Mouse (Mus musculus) olfactory bulb, adult 2 months (tissue): ENCODE data around the gene Ubash3b. TPM values are rescaled to one million over a fixed set of nuclear protein-coding genes. Genes with fewer than 3 reads are reported as not detected.

Experiments used
- H3K27ac ChIP-seq: fragments of 200-500 bp; 2 replicates; pipeline ENCODE4 v1.5.1; 2012; ENCODE audit warnings: low read depth, low read length; ENCODE audit not compliant: insufficient read depth
- H3K4me1 ChIP-seq: fragments of 200-500 bp; 2 replicates; pipeline ENCODE4 v1.6.1; 2012; ENCODE audit warnings: low read length; ENCODE audit not compliant: control insufficient read depth, insufficient read depth
- H3K4me3 ChIP-seq: fragments of 200-500 bp; 2 replicates; pipeline ENCODE4 v1.5.1; 2012; ENCODE audit warnings: mild to moderate bottlenecking, low read depth, low read length, moderate library complexity; ENCODE audit not compliant: insufficient read depth
- CTCF ChIP-seq: fragments of 200-500 bp; IDR thresholded peaks from 2 replicates; pipeline ENCODE4 v1.5.1; 2012; ENCODE audit warnings: low read depth, mild to moderate bottlenecking, low read length, moderate library complexity; ENCODE audit not compliant: insufficient read depth
- POLR2A ChIP-seq: fragments of 200-500 bp; IDR thresholded peaks from 2 replicates; pipeline ENCODE4 v1.6.1; 2012; ENCODE audit warnings: mild to moderate bottlenecking, low read depth, low read length, moderate library complexity; ENCODE audit not compliant: insufficient read depth
- WGBS: fragments of 180-500 bp; shearing (Covaris S2); methylation state at CpG from one replicate; pipeline ENCODE4 v1.1.7; 2018; 5-methylcytosine and 5-hydroxymethylcytosine counted together
- polyA plus RNA-seq: library from polyadenylated mRNA; stranded (reverse); fragments of >200 nt; gene quantifications from 2 replicates; pipeline ENCODE4 v1.2.4, GENCODE M21; 2012; ENCODE audit warnings: low replicate concordance; ENCODE audit not compliant: missing spikeins, insufficient read depth, insufficient read length

Ubash3b gene
- polyA plus RNA-seq, 1 experiment = not detected

- Histone ChIP-seq H3K4me3 (no peak overlapping the region), H3K27ac (no peak overlapping the region), H3K4me1 (peaks cover 13% of the 10 kb centered on the region)
- TF ChIP-seq POLR2A = no peak
- TF ChIP-seq CTCF = no peak
- 89% methylated on average over 12 of the region's 12 CpGs for WGBS
Observed at GRCm38 (mm10) chr9:41091993-41092392, 69.5 kb downstream of the Ubash3b start.

DNA sequence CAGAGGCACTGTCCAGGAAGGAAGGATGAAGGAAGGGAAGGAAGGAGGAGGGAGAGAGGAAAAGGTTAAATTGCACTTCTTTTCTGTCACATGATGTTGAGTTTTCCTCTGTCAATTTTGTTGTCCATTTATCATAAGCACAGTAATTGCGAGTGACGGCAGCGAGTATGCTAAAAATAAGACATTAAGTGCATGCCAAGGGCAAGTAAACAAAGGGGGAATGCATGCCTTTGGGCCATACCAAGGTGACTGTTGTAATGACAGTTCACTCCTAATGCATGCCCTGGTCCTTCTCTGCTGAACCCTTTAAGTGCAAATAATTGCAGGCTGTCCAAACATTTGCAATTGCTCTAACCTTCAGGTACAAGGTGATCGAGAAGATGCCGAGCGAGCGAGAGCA lies 70.3 kb downstream of the Ubash3b start:
- no peak overlapping the region for H3K27ac ChIP-seq
- no peak overlapping the region for H3K4me3 ChIP-seq
- WGBS = 72% methylated on average over 7 of the region's 7 CpGs
- TF ChIP-seq POLR2A (no peak), CTCF (no peak)
- H3K4me1 ChIP-seq = peaks cover 13% of the 10 kb centered on the region

GRCm38 (mm10) chr9:41087831-41088383 lies 73.6 kb downstream of the Ubash3b start:
- H3K4me1 ChIP-seq = peaks cover 23% of the 10 kb centered on the region
- TF ChIP-seq POLR2A = no peak
- TF ChIP-seq CTCF = no peak
- WGBS = 76% methylated on average over 9 of the region's 9 CpGs
- H3K4me3 ChIP-seq = no peak overlapping the region
- H3K27ac ChIP-seq = no peak overlapping the region

DNA sequence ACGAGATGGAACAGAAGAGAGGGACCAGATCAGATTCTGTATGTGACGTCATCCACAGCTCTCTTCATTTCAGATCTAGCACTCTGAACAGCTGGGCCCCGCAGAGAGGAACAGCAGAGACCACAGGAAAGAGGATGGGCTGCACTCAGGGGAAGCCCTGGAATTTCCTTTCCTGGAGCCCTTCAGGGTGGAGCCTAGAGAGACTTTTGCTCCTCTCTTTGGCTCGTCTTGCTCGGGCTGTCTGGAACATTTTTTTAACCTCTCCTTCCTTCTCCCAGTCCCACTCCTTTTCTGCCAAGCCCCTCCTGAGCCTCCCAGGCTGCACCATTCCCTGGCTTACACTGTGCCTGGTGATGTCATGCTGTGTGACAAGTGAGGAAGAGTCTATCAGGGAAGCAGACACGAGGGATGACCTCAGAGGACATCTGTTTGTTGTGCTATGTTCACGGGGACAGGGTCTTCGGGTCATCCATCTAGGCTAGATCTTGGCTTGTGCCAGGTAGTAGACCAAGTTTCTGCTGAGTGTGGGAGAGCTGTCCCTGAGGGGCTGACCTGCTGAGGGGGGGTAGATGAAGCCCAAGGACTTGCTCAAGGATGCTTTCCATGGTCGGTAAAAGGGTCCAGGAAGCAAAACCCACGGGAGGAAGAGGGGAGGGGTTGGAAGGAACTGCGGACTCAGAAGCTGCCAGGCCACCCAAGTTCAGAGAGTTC lies 77.2 kb downstream of the Ubash3b start:
- TF ChIP-seq POLR2A (no peak), CTCF (no peak)
- WGBS = 34% methylated on average over 11 of the region's 11 CpGs
- Histone ChIP-seq H3K27ac (no peak overlapping the region), H3K4me1 (peaks cover 36% of the 10 kb centered on the region), H3K4me3 (no peak overlapping the region)

DNA sequence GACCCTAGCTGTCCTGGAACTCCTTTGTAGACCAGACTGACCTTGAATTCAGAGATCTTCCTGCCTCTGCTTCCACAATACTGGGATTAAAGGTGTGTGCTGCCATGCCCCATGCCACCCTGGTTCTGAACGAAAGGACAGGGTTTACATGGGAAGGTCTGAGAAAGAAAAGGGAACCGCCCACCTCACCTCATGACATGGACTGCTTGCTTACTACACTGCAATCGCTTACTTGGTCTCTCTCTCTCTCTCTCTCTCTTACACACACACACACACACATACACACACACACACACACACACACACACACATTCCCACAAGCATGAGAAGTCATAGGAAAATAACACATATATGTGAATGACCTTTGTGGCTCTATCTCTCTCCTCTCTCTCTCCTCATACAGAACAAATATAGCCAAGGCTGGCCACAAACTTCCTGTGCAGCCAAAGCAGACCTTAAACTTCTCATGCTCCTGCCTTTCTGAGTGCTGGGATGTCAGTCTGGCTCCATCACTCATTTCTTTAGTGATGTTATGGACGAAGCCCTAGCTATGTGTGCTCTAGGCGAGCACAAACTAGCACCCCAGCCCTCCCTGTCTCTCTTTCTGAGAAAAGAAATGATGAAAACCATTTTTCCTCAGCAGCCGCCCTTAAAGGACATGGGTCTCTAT lies 78.0 kb downstream of the Ubash3b start:
- H3K4me1 ChIP-seq = peaks cover 43% of the 10 kb centered on the region
- WGBS = 85% methylated on average over 6 of the region's 6 CpGs
- no peak overlapping the region for H3K4me3 ChIP-seq
- TF ChIP-seq CTCF (no peak), POLR2A (no peak)
- H3K27ac ChIP-seq = no peak overlapping the region

DNA sequence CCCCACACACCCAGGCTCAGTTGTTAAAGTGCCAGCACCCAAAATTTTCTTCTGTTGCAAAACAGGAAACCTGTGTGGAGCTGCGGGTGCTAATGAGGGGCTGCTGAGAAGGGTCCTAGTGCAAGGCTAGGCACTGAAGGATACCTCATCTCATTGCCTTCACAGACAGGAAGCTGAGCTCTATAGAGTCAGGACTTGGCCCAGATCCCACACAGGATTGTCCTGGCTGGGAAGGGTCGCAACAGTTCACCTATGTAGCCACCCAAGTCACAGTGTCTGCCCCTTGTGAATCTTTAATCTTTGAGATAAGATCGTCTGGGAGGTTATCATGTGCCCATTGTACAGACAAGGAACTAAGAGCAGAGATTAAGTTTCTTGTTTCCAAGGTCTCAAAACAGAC lies 78.6 kb downstream of the Ubash3b start:
- WGBS = 85% methylated on average over 3 of the region's 3 CpGs
- H3K27ac ChIP-seq = no peak overlapping the region
- TF ChIP-seq POLR2A (no peak), CTCF (no peak)
- H3K4me3 ChIP-seq = no peak overlapping the region
- peaks cover 44% of the 10 kb centered on the region for H3K4me1 ChIP-seq

GRCm38 (mm10) chr9:41080877-41081276 lies 80.6 kb downstream of the Ubash3b start:
- H3K27ac ChIP-seq = no peak overlapping the region
- H3K4me1 ChIP-seq = peaks cover 54% of the 10 kb centered on the region
- no peak overlapping the region for H3K4me3 ChIP-seq

DNA sequence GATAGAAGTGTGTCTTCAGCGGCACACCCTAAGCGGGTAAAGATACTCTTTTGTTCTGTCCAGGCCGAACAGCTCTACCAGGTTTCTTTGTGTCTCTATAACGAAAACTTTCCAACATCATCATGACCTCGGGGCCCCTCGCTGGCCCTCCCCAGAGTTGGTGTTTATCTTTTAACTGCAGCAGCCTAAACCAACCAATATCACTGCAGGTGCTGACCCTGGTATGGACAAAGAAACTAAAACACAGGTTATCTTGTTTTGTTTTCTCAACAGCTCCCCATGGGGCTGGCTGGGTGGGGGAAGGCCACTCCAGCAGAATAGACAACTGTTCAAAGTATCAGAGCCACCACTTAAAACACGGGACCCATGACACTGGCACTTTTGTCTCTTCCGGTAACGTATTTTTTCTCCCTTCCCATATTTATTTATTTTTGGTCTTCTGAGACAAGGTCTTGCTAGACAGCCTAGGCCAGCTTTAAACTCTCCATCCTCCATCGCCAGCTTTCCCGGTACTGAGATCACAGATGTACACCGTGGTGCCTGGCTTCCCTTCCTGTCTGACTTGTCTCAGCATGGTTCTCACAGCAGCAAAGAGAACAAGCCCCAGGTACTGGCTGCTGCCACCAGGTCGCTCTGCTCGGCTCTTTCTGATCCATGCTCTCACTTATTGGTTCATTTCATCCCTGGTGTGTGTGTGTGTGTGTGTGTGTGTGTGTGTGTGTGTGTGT lies 81.9 kb downstream of the Ubash3b start:
- no peak for TF ChIP-seq POLR2A
- TF ChIP-seq CTCF = no peak
- WGBS = 73% methylated on average over 14 of the region's 14 CpGs
- Histone ChIP-seq H3K4me3 (no peak overlapping the region), H3K27ac (peak overlapping the region; percentile 89), H3K4me1 (peaks cover 51% of the 10 kb centered on the region)

More at GRCm38 (mm10) chr9:41080877-41081276, 80.6 kb downstream of the Ubash3b start:
- 77% methylated on average over 5 of the region's 5 CpGs for WGBS
- TF ChIP-seq POLR2A = no peak
- no peak for TF ChIP-seq CTCF

DNA sequence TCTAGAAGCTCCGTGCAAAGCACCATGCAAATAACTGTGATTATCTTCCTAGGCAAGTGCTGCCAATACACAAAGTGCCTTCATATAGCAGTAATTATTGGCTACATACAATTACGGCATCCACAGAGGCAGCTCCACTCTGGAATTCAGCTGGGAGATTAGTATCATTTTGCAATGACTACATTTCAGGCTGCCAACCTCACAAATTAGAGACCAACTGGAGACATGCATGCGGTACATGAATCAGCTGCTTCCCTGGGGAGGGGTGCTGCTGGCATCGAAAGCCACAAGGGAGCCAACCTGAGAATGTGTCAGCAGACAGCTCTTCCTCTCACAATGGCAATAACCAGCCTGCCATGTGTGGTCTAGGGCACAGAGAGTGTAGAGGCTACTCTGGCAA lies 83.3 kb downstream of the Ubash3b start:
- 24% methylated on average over 4 of the region's 4 CpGs for WGBS

More for the DNA sequence above, 83.3 kb downstream of the Ubash3b start:
- H3K27ac ChIP-seq = peak overlapping the region; percentile 89
- H3K4me1 ChIP-seq = peaks cover 50% of the 10 kb centered on the region
- TF ChIP-seq CTCF = no peak
- TF ChIP-seq POLR2A = no peak
- H3K4me3 ChIP-seq = no peak overlapping the region
